20 mouse cellular contexts compared by ENCODE assay signal in genomic region chr5:146251663-146252429, GRCm38 (mm10). TPM values are rescaled to one million over a fixed set of nuclear protein-coding genes. Genes with fewer than 3 reads are reported as not detected.
DNase-seq lines count a peak whose midpoint lies in the region; ATAC-seq and TF ChIP-seq lines count a peak whose summit lies in the region.
"Had no signal": no experiment of that assay in that cellular context is flagged by ENCODE, and none has a peak within 500 bp of the region (broad histone marks: within the 10 kb centered on the region; RNA-seq: fewer than 3 reads in every experiment).

No protein-coding gene starts in this region.

- no peaks in the 10 kb centered on the region for H3K36me3 ChIP-seq in testis, adult 2 months (ENCODE audit: control insufficient read depth, insufficient read depth, low read length)
- no peaks in the 10 kb centered on the region for H3K36me3 ChIP-seq in liver, postnatal 0 days (replicated peaks; ENCODE audit: insufficient read depth, low read length)
- no peaks in the 10 kb centered on the region for H3K36me3 ChIP-seq in stomach, postnatal 0 days (ENCODE audit: control insufficient read depth, insufficient read depth, low read length)
- H3K36me3 ChIP-seq in hindbrain, embryonic 11.5 days (ENCODE audit: control insufficient read depth, insufficient read depth, low read length): no peaks in the 10 kb centered on the region
- H3K36me3 ChIP-seq: hindbrain, embryonic 15.5 days; stomach, embryonic 15.5 days had no signal

- peak overlapping the region; percentile 9; the same call in 1 of the 2 replicates for H3K27ac ChIP-seq in gastrocnemius, adult 2 months
- no peak overlapping the region for H3K27ac ChIP-seq in testis, adult 2 months (ENCODE audit: control insufficient read depth, insufficient read depth, low read depth, low read length)
- H3K27ac ChIP-seq in liver, postnatal 0 days (ENCODE audit: low read depth): peak overlapping the region; percentile 41; the same call in 1 of the 2 replicates
- H3K27ac ChIP-seq in stomach, postnatal 0 days (replicated peaks): peak overlapping the region; percentile 71
- no peak overlapping the region for H3K27ac ChIP-seq in hindbrain, embryonic 11.5 days (ENCODE audit: low read depth, low read length)
- H3K27ac ChIP-seq: hindbrain, embryonic 15.5 days had no signal

- WGBS in liver, postnatal 0 days (ENCODE audit: insufficient replicate concordance): 66% methylated on average over 5 of the region's 5 CpGs
- 35% methylated on average over 5 of the region's 5 CpGs for WGBS in stomach, postnatal 0 days
- 89% methylated on average over 5 of the region's 5 CpGs for WGBS in hindbrain, embryonic 11.5 days

- H3K4me1 ChIP-seq in testis, adult 2 months (ENCODE audit: control insufficient read depth, insufficient read depth, low read length): no peaks in the 10 kb centered on the region
- peaks cover 45% of the 10 kb centered on the region for H3K4me1 ChIP-seq in liver, postnatal 0 days (ENCODE audit: insufficient read depth)
- H3K4me1 ChIP-seq in stomach, postnatal 0 days (replicated peaks; ENCODE audit: control insufficient read depth, insufficient read depth): peaks cover 2% of the 10 kb centered on the region
- no peaks in the 10 kb centered on the region for H3K4me1 ChIP-seq in hindbrain, embryonic 11.5 days (replicated peaks; ENCODE audit: control insufficient read depth, insufficient read depth, low read length)
- H3K4me1 ChIP-seq: hindbrain, embryonic 15.5 days had no signal

- no peaks in the 10 kb centered on the region for H3K9me3 ChIP-seq in liver, postnatal 0 days (ENCODE audit: low read length)
- H3K9me3 ChIP-seq in stomach, postnatal 0 days (ENCODE audit: control insufficient read depth, low read length): no peaks in the 10 kb centered on the region
- H3K9me3 ChIP-seq in hindbrain, embryonic 11.5 days (ENCODE audit: control insufficient read depth, low read length): no peaks in the 10 kb centered on the region
- H3K9me3 ChIP-seq: heart, embryonic 10.5 days; hindbrain, embryonic 15.5 days; stomach, embryonic 15.5 days had no signal

- DNase-seq in gastrocnemius, adult 2 months: no peak
- DNase-seq in gastrocnemius, postnatal 36 days: no peak
- DNase-seq in testis, postnatal 14 days (ENCODE audit: low spot score): no peak
- DNase-seq in liver, postnatal 0 days: no peak
- DNase-seq in stomach, postnatal 0 days (ENCODE audit: low spot score): no peak
- no peak for DNase-seq in heart, adult 9 months (ENCODE audit: low spot score in 2 of 2)
- no peak for DNase-seq in hindbrain, embryonic 11.5 days (ENCODE audit: low spot score)
- DNase-seq: B cell, adult 2 months; cerebellum, adult 11-12 months; cerebellum, postnatal 36 days; gastrocnemius, postnatal 10 days; heart, postnatal 14 days; kidney, adult 8-10 months; kidney, postnatal 4 days; spleen, adult 18-20 months; thymus, postnatal 25 days had no signal

- intact Hi-C loops in gastrocnemius, adult 2 months (cut with DNase I): no loop called here
- intact Hi-C loops in gastrocnemius, postnatal 36 days (cut with DNase I): no loop called here

- H3K9ac ChIP-seq in liver, postnatal 0 days (replicated peaks): no peak overlapping the region
- H3K9ac ChIP-seq in stomach, postnatal 0 days (ENCODE audit: low read length): no peak overlapping the region
- H3K9ac ChIP-seq in hindbrain, embryonic 11.5 days (ENCODE audit: low read depth, low read length): no peak overlapping the region
- H3K9ac ChIP-seq: hindbrain, embryonic 15.5 days; stomach, embryonic 15.5 days had no signal

- peak; percentile 24 for ATAC-seq in liver, postnatal 0 days
- ATAC-seq in stomach, postnatal 0 days (ENCODE audit: low FRiP score, low TSS enrichment): peak; percentile 58; the same call in 1 of the 2 replicates
- ATAC-seq in hindbrain, embryonic 11.5 days (ENCODE audit: low FRiP score): no peak

- H3K4me3 ChIP-seq in gastrocnemius, adult 2 months: no peak overlapping the region
- peak overlapping the region; percentile 49 for H3K4me3 ChIP-seq in testis, adult 2 months (ENCODE audit: control insufficient read depth, low read depth, low read length)
- no peak overlapping the region for H3K4me3 ChIP-seq in liver, postnatal 0 days (ENCODE audit: low read depth, low read length)
- no peak overlapping the region for H3K4me3 ChIP-seq in stomach, postnatal 0 days (ENCODE audit: low read depth, low read length)
- H3K4me3 ChIP-seq in hindbrain, embryonic 11.5 days (ENCODE audit: low read depth, low read length): no peak overlapping the region
- H3K4me3 ChIP-seq: heart, embryonic 10.5 days; hindbrain, embryonic 15.5 days; stomach, embryonic 15.5 days had no signal

- no peak for TF ChIP-seq EP300 in liver, postnatal 0 days (IDR thresholded peaks at IDR 0.05; ENCODE audit: low read depth)
- TF ChIP-seq EP300 in stomach, postnatal 0 days (optimal IDR thresholded peaks at IDR 0.05): peak; percentile 76

- no peak overlapping the region for H3K4me2 ChIP-seq in liver, postnatal 0 days (ENCODE audit: low read depth, low read length)
- H3K4me2 ChIP-seq in stomach, postnatal 0 days (replicated peaks; ENCODE audit: low read depth): no peak overlapping the region
- H3K4me2 ChIP-seq in hindbrain, embryonic 11.5 days (replicated peaks; ENCODE audit: low read depth, low read length): no peak overlapping the region
- H3K4me2 ChIP-seq: hindbrain, embryonic 15.5 days; stomach, embryonic 15.5 days had no signal

- no peak for TF ChIP-seq CTCF in gastrocnemius, adult 2 months (IDR thresholded peaks at IDR 0.05)
- no peak for TF ChIP-seq CTCF in testis, adult 2 months (IDR thresholded peaks at IDR 0.05; ENCODE audit: control insufficient read depth, insufficient read depth, insufficient replicate concordance, low read depth, low read length)
- TF ChIP-seq CTCF in liver, postnatal 0 days (IDR thresholded peaks at IDR 0.05; ENCODE audit: low read depth): no peak
- no peak for TF ChIP-seq CTCF in stomach, postnatal 0 days (IDR thresholded peaks at IDR 0.05; ENCODE audit: low read depth)

- TF ChIP-seq POLR2A in testis, adult 2 months (IDR thresholded peaks at IDR 0.05; ENCODE audit: control insufficient read depth, low read depth, low read length): no peak

- no peaks in the 10 kb centered on the region for H3K27me3 ChIP-seq in testis, adult 2 months (ENCODE audit: control insufficient read depth, insufficient read depth, low read length)
- no peaks in the 10 kb centered on the region for H3K27me3 ChIP-seq in liver, postnatal 0 days (ENCODE audit: insufficient read depth, low read length)
- H3K27me3 ChIP-seq in stomach, postnatal 0 days (ENCODE audit: control insufficient read depth, insufficient read depth, low read length): no peaks in the 10 kb centered on the region
- H3K27me3 ChIP-seq in hindbrain, embryonic 11.5 days (ENCODE audit: control insufficient read depth, insufficient read depth, low read length): no peaks in the 10 kb centered on the region
- H3K27me3 ChIP-seq: hindbrain, embryonic 15.5 days; stomach, embryonic 15.5 days had no signal

RNA-seq across cellular contexts. Expression of gene Cdk8, which starts 20.8 kb away (rescaled TPM):
- 10 to 100 TPM; 16.8 to 17.6 TPM for total RNA-seq in gastrocnemius, adult 2 months (2021)
- total RNA-seq in gastrocnemius, postnatal 36 days (2021): 10 to 100 TPM; 15.4 to 16.7 TPM
- polyA plus RNA-seq in testis, adult 2 months (2012; rRNA removed): 18.7 and 19.1 TPM in 2 replicates
- polyA plus RNA-seq in liver, postnatal 0 days (2015; fragmentation: Nextera tagmentation; extraction: Ambion mirVana): 11.4 and 12.0 TPM in 2 replicates
- 12.2 and 12.6 TPM in 2 replicates for polyA plus RNA-seq in stomach, postnatal 0 days (2015; fragmentation: Nextera tagmentation; extraction: Ambion mirVana)
- 36.9 and 40.5 TPM in 2 replicates for polyA plus RNA-seq in hindbrain, embryonic 11.5 days (2014; fragmentation: Nextera tagmentation; extraction: Ambion mirVana)

RNA-seq across cellular contexts. Expression of gene Rnf6, which starts 30.5 kb away (rescaled TPM):
- total RNA-seq in gastrocnemius, adult 2 months (2021): 10 to 100 TPM; 40.9 to 41.5 TPM
- 10 to 100 TPM; 29.7 to 35.9 TPM for total RNA-seq in gastrocnemius, postnatal 36 days (2021)
- 26.3 and 27.6 TPM in 2 replicates for polyA plus RNA-seq in testis, adult 2 months (2012; rRNA removed)
- 21.4 and 21.9 TPM in 2 replicates for polyA plus RNA-seq in liver, postnatal 0 days (2015; fragmentation: Nextera tagmentation; extraction: Ambion mirVana)
- polyA plus RNA-seq in stomach, postnatal 0 days (2015; fragmentation: Nextera tagmentation; extraction: Ambion mirVana): 35.9 and 38.3 TPM in 2 replicates
- 22.1 and 24.1 TPM in 2 replicates for polyA plus RNA-seq in hindbrain, embryonic 11.5 days (2014; fragmentation: Nextera tagmentation; extraction: Ambion mirVana)

Comparison
In these comparisons a context has a peak if more than half of its experiments do, and no peak if none do; other contexts are left out.
1. H3K27ac ChIP-seq: peak in gastrocnemius, adult 2 months (single experiment), liver, postnatal 0 days (single experiment) and stomach, postnatal 0 days (single experiment); none in testis, adult 2 months (single experiment) and hindbrain, embryonic 11.5 days (single experiment).